Mouse (Mus musculus): ENCODE results near the gene Ubp1.
A peak's percentile ranks its signal among the peaks of the same experiment; 100 is the strongest.
"Not testable (repeated sequence)": the region's sequence is repeated elsewhere in the genome, so short reads cannot be mapped to it uniquely, and the experiment has no call there.

Gene Ubp1

GRCm38 (mm10) chr9:113930534-113931374, at the start of gene Ubp1:
Gene Ubp1 (plus strand): TSS chr9:113930934.
- Histone ChIP-seq H3K36me3 (ENCODE audit: control insufficient read depth, insufficient read depth, low read length, poor library complexity, severe bottlenecking) (no peaks in the 10 kb centered on the region), H3K27me3 (ENCODE audit: control insufficient read depth, insufficient read depth, low read length, poor library complexity, severe bottlenecking) (no peaks in the 10 kb centered on the region)
- DNase-seq (ENCODE audit: low read depth, low spot score), result peak; percentile 98

- no peak for DNase-seq (ENCODE audit: low read depth, low spot score)
- no peaks in the 10 kb centered on the region for H3K27me3 ChIP-seq (ENCODE audit: control insufficient read depth, insufficient read depth, low read length, poor library complexity, severe bottlenecking)
- peaks cover 12% of the 10 kb centered on the region for H3K36me3 ChIP-seq (ENCODE audit: control insufficient read depth, insufficient read depth, low read length, poor library complexity, severe bottlenecking)
Measured at GRCm38 (mm10) chr9:113894903-113895302, 35.8 kb upstream of the Ubp1 start.

- Histone ChIP-seq H3K36me3 (ENCODE audit: control insufficient read depth, insufficient read depth, low read length, poor library complexity, severe bottlenecking) (peaks cover 5% of the 10 kb centered on the region; the same call in 1 of the 2 replicates), H3K27me3 (ENCODE audit: control insufficient read depth, insufficient read depth, low read length, poor library complexity, severe bottlenecking) (no peaks in the 10 kb centered on the region)
- no peak for DNase-seq (ENCODE audit: low read depth, low spot score)
Measured at GRCm38 (mm10) chr9:113903136-113903535, 27.6 kb upstream of the Ubp1 start.

- peak; percentile 13 for DNase-seq (ENCODE audit: low read depth, low spot score)
- H3K27me3 ChIP-seq (ENCODE audit: control insufficient read depth, insufficient read depth, low read length, poor library complexity, severe bottlenecking), result not testable (repeated sequence)
Measured at GRCm38 (mm10) chr9:113904315-113904714, 26.4 kb upstream of the Ubp1 start.

GRCm38 (mm10) chr9:113915789-113916188, 14.9 kb upstream of the Ubp1 start:
- no peak for DNase-seq (ENCODE audit: low read depth, low spot score)
- peaks cover 7% of the 10 kb centered on the region for H3K36me3 ChIP-seq (ENCODE audit: control insufficient read depth, insufficient read depth, low read length, poor library complexity, severe bottlenecking)
- H3K27me3 ChIP-seq (ENCODE audit: control insufficient read depth, insufficient read depth, low read length, poor library complexity, severe bottlenecking), result no peaks in the 10 kb centered on the region

More at GRCm38 (mm10) chr9:113904315-113904714, 26.4 kb upstream of the Ubp1 start:
- not testable (repeated sequence) for H3K36me3 ChIP-seq (ENCODE audit: control insufficient read depth, insufficient read depth, low read length, poor library complexity, severe bottlenecking)

GRCm38 (mm10) chr9:113922677-113923076, 8.1 kb upstream of the Ubp1 start:
- no peak for DNase-seq (ENCODE audit: low read depth, low spot score)
- Histone ChIP-seq H3K36me3 (ENCODE audit: control insufficient read depth, insufficient read depth, low read length, poor library complexity, severe bottlenecking) (peaks cover 3% of the 10 kb centered on the region), H3K27me3 (ENCODE audit: control insufficient read depth, insufficient read depth, low read length, poor library complexity, severe bottlenecking) (no peaks in the 10 kb centered on the region)

GRCm38 (mm10) chr9:113924883-113925282, 5.9 kb upstream of the Ubp1 start:
- no peak for DNase-seq (ENCODE audit: low read depth, low spot score)
- peaks cover 1% of the 10 kb centered on the region; the same call in 1 of the 2 replicates for H3K36me3 ChIP-seq (ENCODE audit: control insufficient read depth, insufficient read depth, low read length, poor library complexity, severe bottlenecking)
- no peaks in the 10 kb centered on the region for H3K27me3 ChIP-seq (ENCODE audit: control insufficient read depth, insufficient read depth, low read length, poor library complexity, severe bottlenecking)

GRCm38 (mm10) chr9:113928591-113928990, 2.1 kb upstream of the Ubp1 start:
- Histone ChIP-seq H3K27me3 (ENCODE audit: control insufficient read depth, insufficient read depth, low read length, poor library complexity, severe bottlenecking) (no peaks in the 10 kb centered on the region), H3K36me3 (ENCODE audit: control insufficient read depth, insufficient read depth, low read length, poor library complexity, severe bottlenecking) (no peaks in the 10 kb centered on the region)
- peak; percentile 65 for DNase-seq (ENCODE audit: low read depth, low spot score)

- no peaks in the 10 kb centered on the region for H3K36me3 ChIP-seq (ENCODE audit: control insufficient read depth, insufficient read depth, low read length, poor library complexity, severe bottlenecking)
- no peak for DNase-seq (ENCODE audit: low read depth, low spot score)
Measured at GRCm38 (mm10) chr9:113929676-113930075, 1.1 kb upstream of the Ubp1 start.

GRCm38 (mm10) chr9:113931375-113932099, 803 bp downstream of the Ubp1 start:
- peak; percentile 19 for DNase-seq (ENCODE audit: low read depth, low spot score)
- H3K27me3 ChIP-seq (ENCODE audit: control insufficient read depth, insufficient read depth, low read length, poor library complexity, severe bottlenecking), result no peaks in the 10 kb centered on the region
- no peaks in the 10 kb centered on the region for H3K36me3 ChIP-seq (ENCODE audit: control insufficient read depth, insufficient read depth, low read length, poor library complexity, severe bottlenecking)

More at GRCm38 (mm10) chr9:113929676-113930075, 1.1 kb upstream of the Ubp1 start:
- no peaks in the 10 kb centered on the region for H3K27me3 ChIP-seq (ENCODE audit: control insufficient read depth, insufficient read depth, low read length, poor library complexity, severe bottlenecking)

GRCm38 (mm10) chr9:113932100-113932470, 1.4 kb downstream of the Ubp1 start:
- Histone ChIP-seq H3K36me3 (ENCODE audit: control insufficient read depth, insufficient read depth, low read length, poor library complexity, severe bottlenecking) (no peaks in the 10 kb centered on the region), H3K27me3 (ENCODE audit: control insufficient read depth, insufficient read depth, low read length, poor library complexity, severe bottlenecking) (no peaks in the 10 kb centered on the region)
- peak; percentile 11 for DNase-seq (ENCODE audit: low read depth, low spot score)

- Histone ChIP-seq H3K36me3 (ENCODE audit: control insufficient read depth, insufficient read depth, low read length, poor library complexity, severe bottlenecking) (no peaks in the 10 kb centered on the region), H3K27me3 (ENCODE audit: control insufficient read depth, insufficient read depth, low read length, poor library complexity, severe bottlenecking) (no peaks in the 10 kb centered on the region)
- DNase-seq (ENCODE audit: low read depth, low spot score), result no peak
Measured at GRCm38 (mm10) chr9:113932501-113932900, 1.8 kb downstream of the Ubp1 start.

GRCm38 (mm10) chr9:113935638-113936037, 4.9 kb downstream of the Ubp1 start:
- DNase-seq (ENCODE audit: low read depth, low spot score), result no peak
- Histone ChIP-seq H3K36me3 (ENCODE audit: control insufficient read depth, insufficient read depth, low read length, poor library complexity, severe bottlenecking) (no peaks in the 10 kb centered on the region), H3K27me3 (ENCODE audit: control insufficient read depth, insufficient read depth, low read length, poor library complexity, severe bottlenecking) (no peaks in the 10 kb centered on the region)

GRCm38 (mm10) chr9:113939063-113939850, 8.5 kb downstream of the Ubp1 start:
- no peak for DNase-seq (ENCODE audit: low read depth, low spot score)
- no peaks in the 10 kb centered on the region for H3K27me3 ChIP-seq (ENCODE audit: control insufficient read depth, insufficient read depth, low read length, poor library complexity, severe bottlenecking)
- no peaks in the 10 kb centered on the region for H3K36me3 ChIP-seq (ENCODE audit: control insufficient read depth, insufficient read depth, low read length, poor library complexity, severe bottlenecking)

Data from splenic B cell, adult 2 months (primary cell).